Mouse (Mus musculus) duodenum, adult 2 months (tissue): ENCODE results near the gene Ccno. TPM values are rescaled to one million over a fixed set of nuclear protein-coding genes. Genes with fewer than 3 reads are reported as not detected.

ENCODE experiments used
- polyA plus RNA-seq: library from polyadenylated mRNA; depleted of rRNA; stranded (reverse); fragments of >200 nt; gene quantifications from 2 replicates; pipeline ENCODE4 v1.2.3, GENCODE M21; 2012; ENCODE audit warnings: low replicate concordance; rRNA removed

Gene Ccno
- 0.32 and 0.76 TPM in 2 replicates for polyA plus RNA-seq

DNA sequence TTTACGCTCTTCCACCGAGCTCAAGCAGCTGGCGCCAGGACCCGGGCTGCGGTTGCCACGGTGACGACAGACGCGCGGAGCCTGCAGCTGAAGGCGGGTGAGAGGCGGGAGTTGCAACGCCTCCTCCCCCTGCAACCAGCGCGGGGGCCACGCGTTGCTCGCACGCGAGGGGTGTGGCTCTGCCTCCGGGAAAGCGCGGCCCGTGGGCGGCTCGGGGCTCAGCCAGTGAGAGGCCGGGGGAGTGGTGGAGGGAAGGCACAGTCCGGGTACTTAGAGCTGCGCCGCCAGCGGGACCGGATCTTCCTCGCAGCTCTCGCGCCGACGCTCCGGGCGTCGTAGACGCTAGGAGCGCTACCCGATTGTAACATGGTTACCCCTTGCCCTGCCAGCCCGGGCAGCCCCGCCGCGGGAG lies at the start of gene Ccno:
TSS of gene Ccno (plus strand) at position 271 of the 412 bp plus-strand sequence.

GRCm38 (mm10) chr13:112993531-112994152 lies 6.0 kb downstream of the Ccno start, which contains the start of gene Mcidas:
Gene Mcidas, plus strand, starts transcription at chr13:112993845.

DNA sequence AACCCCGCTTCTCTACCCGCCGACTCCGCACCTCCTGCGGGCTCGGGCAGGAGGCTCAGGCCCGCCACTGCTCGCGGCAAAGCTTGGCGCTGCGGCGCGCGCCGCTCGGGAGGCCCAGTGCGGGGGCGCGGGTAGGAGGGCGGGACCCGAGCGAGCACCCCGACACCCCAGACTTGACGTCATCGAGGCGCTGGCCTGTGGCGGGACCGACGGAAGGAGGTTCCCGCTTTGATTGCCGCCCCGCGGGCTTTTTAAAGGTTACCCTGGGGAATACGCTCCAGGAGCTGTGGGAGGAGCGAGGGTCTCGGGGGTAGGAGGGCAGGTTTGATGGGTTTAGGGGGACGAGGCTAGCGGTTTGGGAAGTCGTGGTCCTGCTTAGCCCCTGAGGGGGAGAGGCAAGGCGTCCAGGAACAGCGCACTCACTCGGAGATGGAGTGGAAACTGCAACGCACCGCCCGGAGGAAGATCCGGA lies 47.4 kb downstream of the Ccno start, which contains the start of gene Cdc20b:
TSS of gene Cdc20b (plus strand) at position 162 of the 472 bp plus-strand sequence.

Other genes with a start within 250 kb of the Ccno start
- 60.2 and 108 TPM in 2 replicates for gene Plpp1, start 187.0 kb upstream of the Ccno start, polyA plus RNA-seq
- gene Mtrex, start 60.4 kb upstream of the Ccno start, polyA plus RNA-seq = 0.51 and 0.93 TPM in 2 replicates
- gene Dhx29, start 60.3 kb upstream of the Ccno start, polyA plus RNA-seq = 0.36 and 0.46 TPM in 2 replicates
- gene Mcidas, start 6.0 kb downstream of the Ccno start, polyA plus RNA-seq = 0.05 TPM in 1 of 2 replicates, not detected in the other
- gene Cdc20b, start 47.3 kb downstream of the Ccno start, polyA plus RNA-seq = not detected in 2 replicates
- 0.48 TPM in 1 of 2 replicates, not detected in the other for gene Gpx8, start 58.6 kb downstream of the Ccno start, polyA plus RNA-seq
- gene Gzma, start 113.2 kb downstream of the Ccno start, polyA plus RNA-seq = 4.6 and 8.6 TPM in 2 replicates
- 1.3 TPM in 2 replicates for gene Esm1, start 221.9 kb downstream of the Ccno start, polyA plus RNA-seq
- 0.17 TPM in 1 of 2 replicates, not detected in the other for gene Gzmk, start 238.1 kb downstream of the Ccno start, polyA plus RNA-seq